Mouse (Mus musculus): Measurements from ENCODE around the gene Zfp933.

DNA sequence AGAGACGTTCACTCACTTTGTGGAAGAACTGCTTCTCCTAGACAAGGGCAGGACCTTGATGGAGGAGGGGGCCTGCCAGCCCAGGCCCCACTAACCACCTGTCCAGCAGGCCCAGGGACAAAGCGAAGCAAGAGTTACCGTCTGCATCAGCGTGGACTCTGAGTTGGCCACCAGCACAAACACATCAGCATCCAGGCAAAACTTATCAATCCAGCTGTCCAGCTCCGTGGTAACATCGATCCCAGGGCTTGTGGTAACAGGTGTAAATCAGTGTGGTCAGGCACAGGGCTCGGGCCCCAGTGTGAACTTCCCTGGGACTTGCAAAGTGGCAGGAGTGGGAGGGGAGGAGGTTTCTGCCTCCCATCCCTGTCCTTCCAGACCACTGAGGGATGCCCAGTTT is 39.1 kb upstream of the Zfp933 start:
- TF ChIP-seq POLR2A (IDR thresholded peaks at IDR 0.05; ENCODE audit: low read depth, low read length) (no peak), CTCF (IDR thresholded peaks at IDR 0.05; ENCODE audit: extremely low read depth, insufficient read depth, insufficient read length, insufficient replicate concordance) (no peak)

Data from spleen, adult 2 months (tissue).